Mouse (Mus musculus) c-Kit-positive CD71-positive TER-119-negative erythroid progenitor cells, embryonic 14.5 days (primary cell): ENCODE measurements around the gene Alkbh8.
"Not testable (repeated sequence)": the region's sequence is repeated elsewhere in the genome, so short reads cannot be mapped to it uniquely, and the experiment has no call there.

ENCODE experiments used
- DNase-seq: peaks from one replicate; pipeline ENCODE4 v3.0.0-alpha.2; 2013; ENCODE audit warnings: low read depth

Alkbh8 gene

DNA sequence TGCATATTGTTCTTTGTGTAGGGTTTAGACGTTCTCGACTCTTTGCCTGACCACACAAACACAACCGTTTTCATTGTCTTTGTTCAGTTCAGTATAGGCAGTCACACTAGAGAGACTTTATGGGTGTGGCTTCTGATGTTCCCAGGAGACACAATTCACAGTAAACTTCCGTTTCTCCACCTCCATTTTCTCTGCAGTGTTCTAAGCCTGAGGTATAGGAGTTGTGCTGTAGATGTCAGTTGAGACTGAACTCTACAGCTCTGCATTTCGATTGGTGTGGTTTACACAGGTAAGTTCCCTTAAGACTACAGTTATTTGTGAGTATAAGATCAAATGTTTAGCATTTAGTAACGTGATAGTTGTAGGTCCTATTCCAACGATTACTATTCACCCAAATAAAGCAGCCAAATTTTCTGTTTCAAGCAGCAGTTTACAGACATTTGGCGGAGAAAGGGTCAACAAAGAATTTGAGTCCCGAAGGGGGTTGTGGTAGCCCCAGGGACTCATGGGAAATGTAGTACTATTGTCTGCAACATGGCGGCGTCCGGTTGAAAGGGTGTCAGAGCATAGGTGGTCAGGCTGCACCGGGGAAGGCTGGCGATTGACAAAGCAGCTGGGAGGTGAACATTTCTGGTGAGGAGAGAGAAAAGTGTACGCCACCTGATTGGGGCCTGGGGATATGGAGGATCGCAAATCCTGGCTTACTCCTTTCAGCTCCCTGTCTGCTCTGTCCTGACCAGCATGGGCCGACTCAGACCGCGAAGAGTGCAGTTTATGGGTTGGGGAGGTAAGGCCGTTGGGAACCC, at the start of gene Alkbh8:
Gene Alkbh8, plus strand, starts transcription at position 179 of the 806 bp plus-strand sequence.
- DNase-seq: no peak

DNA sequence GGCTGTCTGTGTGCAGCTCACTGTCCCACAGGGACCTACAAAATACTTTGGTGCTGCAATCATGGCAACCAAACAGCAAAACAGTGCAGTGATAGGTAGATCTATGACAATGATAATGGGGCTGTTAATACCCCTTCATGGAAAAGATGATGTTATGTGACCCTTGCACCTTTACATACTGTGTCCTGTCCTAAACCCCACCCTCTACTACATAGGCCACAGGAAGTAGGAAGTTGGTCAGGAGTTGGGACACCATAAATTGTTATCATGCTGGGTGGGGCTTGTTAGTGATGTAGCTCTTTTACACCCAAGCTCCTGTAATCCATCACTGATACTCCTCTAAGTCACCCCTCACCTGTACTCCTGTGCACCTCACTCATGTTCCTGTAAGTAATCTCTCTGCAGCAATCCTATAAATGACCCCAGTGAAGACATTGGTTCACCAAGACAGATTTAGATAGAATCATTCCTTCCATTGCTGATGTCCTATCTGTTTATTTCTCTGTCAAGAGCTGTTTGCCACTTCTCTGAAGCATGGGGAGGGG, 25.6 kb upstream of the Alkbh8 start:
- DNase-seq: no peak

- no peak for DNase-seq
These were observed 24.9 kb upstream of the Alkbh8 start for GRCm38 (mm10) chr9:3310016-3310415.

GRCm38 (mm10) chr9:3327342-3328053, 7.4 kb upstream of the Alkbh8 start:
- not testable (repeated sequence) for DNase-seq

DNA sequence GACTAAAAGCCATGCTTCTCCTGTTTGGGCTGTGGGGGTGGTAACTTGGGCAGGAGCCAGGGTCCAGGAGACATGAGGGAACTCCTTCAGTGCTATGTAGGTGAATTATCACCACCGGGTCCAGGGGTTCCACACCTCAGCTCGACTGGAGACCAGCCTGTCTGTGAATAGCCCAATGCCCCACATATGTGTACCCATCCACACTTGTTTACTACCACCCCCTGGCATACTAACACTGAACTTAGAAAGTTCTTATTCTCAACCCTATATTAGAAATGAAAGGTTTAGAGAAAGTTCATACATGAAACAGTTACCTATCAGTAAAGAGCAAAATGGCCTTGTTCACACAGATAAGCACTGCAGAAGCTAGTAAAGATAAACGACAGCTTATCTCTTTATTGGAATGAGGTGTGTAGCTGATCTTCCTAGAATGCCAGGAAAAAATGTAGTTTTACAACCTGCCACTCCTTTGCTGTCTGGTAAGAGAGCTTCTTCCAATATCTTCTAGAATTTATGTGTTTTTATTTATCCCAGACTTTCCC, 6.8 kb upstream of the Alkbh8 start:
- DNase-seq: no peak

GRCm38 (mm10) chr9:3330319-3330718, 4.6 kb upstream of the Alkbh8 start:
- DNase-seq: no peak

- DNase-seq: no peak
These were observed 4.1 kb upstream of the Alkbh8 start for GRCm38 (mm10) chr9:3330737-3331384.

DNA sequence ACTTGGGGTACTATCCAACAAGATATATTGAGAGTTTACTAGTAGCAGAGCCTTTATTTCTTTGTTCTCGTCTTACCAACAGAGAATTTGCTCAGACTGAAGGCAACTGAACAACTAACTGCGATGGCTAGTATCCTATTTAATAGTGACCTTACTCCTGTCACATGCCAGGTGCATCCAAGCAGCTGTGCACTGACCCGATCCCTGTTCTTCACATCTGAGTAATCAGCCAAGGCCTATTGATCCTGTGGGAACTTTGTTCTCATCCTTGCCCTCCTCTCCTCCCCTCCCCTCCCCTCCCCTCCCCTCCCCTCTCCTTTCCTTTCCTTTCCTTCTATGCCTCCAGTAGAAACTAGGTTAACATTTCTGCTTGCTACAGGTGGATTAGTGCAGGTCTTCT, 1.7 kb downstream of the Alkbh8 start:
- no peak for DNase-seq

GRCm38 (mm10) chr9:3345136-3345535, 10.2 kb downstream of the Alkbh8 start:
- DNase-seq: no peak

DNA sequence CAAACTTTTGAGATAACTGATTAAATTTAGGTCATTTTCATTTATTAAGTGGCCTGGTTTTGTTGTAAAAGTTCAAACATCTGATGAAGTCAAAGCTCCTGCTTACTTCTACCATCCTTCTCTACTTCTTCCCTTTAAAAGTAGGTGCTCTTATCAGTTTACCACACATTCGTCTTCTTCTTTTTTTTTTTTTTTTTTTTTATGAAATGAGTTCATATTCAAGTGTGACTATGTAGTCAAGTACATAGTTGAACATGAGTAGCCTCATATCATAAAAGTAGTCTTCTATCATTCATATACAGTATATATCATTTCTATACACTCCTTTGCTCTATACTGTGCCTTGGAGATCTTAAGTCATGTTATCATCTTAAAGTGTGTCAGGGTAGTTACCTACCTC, 11.0 kb downstream of the Alkbh8 start:
- DNase-seq: no peak

DNA sequence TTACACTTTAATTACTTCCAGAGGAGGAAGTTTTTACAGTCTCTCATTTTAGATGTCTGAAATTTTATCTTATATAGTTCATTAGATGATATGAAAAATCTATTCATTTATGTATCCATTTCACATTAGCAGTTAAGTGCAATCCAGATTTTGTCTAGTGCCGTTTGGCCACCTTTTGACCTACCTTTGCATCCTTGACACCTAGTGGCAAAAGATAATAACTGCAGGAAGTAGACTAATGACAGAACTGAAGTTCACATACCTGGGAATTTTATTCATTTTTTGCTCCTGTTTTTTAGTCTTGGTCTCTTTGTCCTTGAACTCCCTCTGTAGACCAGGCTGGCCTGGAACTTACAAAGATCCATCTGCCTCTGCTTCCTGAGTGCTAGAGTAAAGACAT, 15.1 kb downstream of the Alkbh8 start:
- no peak for DNase-seq

DNA sequence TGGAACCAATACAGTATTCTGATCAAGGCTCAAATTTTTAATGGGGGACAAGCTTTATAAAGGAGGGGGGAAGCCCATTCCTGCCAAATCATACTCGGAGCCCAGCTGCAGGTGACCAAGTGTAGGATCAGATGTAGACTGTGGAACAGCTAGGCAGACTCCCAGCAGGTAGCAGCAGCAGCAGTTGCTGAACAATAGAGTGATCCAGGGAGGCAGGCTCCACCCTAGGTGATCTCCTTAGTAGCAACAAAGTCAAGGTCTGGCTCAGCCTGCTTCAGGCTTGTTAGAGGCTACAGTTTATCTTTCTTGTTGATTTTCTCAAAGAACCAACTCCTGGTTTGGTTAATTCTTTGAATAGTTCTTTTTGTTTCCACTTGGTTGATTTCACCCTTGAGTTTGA, 41.4 kb downstream of the Alkbh8 start:
- DNase-seq: not testable (repeated sequence)

DNA sequence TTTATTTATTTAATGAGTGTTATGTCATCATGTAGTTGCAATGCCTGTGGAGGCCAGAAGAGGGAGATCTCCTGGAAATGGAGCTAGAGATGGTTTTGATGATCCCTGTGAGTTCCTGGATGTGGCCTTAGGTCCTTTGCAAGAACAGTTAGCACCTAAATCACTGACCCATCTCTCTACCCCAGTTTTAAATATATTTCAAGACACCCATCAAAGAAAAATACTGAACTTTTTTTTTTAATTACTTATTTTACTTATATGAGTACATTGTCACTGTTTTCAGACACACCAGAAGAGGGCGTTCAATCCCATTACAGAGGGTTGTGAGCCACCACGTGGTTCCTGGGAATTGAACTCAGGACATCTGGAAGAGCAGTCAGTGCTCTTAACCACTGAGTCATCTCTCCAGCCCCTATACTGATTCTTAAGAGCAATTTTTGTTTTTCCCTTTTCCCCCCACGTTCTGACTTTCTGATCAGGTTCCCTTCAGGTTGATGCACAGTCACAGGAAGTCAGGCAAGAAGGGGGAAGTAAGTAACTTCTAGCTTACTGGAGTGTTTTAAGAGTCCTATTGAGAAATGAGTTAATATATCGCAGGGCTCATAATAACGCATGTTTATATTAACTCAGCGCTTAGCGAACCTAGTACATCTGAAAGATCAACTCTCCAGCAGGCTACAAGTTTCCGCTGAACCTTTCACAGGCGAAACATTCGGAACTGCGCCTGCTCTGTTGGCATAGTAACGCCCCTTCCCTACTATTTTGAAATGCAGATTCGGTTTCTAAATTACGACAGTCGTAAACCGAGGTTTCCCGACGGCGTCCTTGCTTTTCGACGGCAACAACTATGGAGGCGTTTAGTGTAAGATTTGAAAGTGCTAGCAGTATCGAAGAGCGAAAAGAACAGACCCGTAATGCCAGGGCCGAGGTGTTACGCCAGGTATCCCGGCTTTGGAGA, 68.6 kb downstream of the Alkbh8 start, which contains the start of gene Cwf19l2:
Gene Cwf19l2, plus strand, starts transcription at position 342 of the 958 bp plus-strand sequence.
- DNase-seq: peak; percentile 86

DNA sequence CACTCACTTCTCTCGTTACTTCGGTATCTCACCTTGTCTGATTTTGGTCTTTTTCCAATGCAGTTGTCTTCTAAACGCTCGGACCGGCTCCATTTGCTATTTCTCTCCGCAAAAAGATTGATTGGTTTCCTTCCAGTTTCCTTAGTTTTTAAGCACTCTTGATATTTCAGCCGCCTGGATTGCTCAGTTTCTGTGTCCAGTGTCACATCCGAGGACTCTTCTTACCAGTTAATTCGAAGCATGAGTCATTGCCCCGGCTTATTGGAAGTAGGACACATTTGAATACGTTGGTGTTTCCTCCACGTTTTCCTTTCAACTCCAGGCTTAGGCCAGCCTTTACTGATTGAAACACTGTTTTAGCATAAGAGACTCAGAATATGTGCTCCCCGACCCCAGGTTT, 69.4 kb downstream of the Alkbh8 start:
- DNase-seq: peak; percentile 38

DNA sequence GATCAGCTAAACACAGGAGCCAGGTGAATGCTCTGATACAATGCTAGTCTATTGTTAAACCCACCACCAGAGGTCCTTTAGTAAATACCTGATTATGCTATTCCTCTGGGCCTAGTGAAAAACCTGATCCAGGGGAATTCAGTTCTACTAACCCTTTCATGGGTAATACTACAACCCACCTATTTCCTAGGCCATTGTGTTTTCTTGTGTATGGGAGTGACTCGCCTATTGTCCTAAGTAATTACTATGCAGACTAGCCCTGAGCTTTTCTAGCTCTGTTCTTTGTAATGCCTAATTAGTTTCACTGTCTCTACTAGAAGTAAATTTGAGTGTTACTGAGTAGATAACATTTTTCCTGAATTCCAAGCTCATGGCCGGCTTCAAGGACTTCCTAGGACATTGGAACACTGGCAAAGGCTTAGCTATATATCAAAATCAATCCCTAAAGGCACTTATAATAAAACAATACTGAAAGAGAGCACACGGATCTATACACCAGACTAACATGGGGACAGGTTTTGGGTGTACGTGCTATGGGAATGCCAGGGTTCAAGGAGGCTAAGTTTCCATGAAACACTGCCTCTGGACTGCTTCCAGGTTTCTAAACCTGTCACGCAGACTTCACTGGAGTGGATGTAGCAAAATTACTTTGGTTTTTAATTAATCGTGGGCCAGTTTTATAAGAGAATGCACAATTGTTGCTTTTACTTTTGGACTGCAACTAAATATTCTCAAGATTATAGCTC, 104.8 kb downstream of the Alkbh8 start:
- not testable (repeated sequence) for DNase-seq
